Mouse (Mus musculus): ENCODE results near the gene Myo1f.

GRCm38 (mm10) chr17:33610548-33610947 lies 55.0 kb downstream of the Myo1f start:
- no peak for TF ChIP-seq POLR2AphosphoS2 (IDR thresholded peaks at IDR 0.05; ENCODE audit: low read length)
- no peak for TF ChIP-seq HCFC1 (IDR thresholded peaks at IDR 0.05; ENCODE audit: low read depth, low read length)
- TF ChIP-seq CTCF (IDR thresholded peaks at IDR 0.05 in 2 of 3, conservative IDR thresholded peaks at IDR 0.05 in 1 of 3; ENCODE audit: control insufficient read depth in 1 of 3, insufficient read depth in 1 of 3, low read depth in 2 of 3, low read length in 3 of 3, poor library complexity in 1 of 3, severe bottlenecking in 1 of 3), result no peak
- TF ChIP-seq NELFE (IDR thresholded peaks at IDR 0.05; ENCODE audit: low read depth, low read length), result no peak
- no peak for TF ChIP-seq MYC (IDR thresholded peaks at IDR 0.05; ENCODE audit: low read depth, low read length)
- no peak for TF ChIP-seq TCF12 (IDR thresholded peaks at IDR 0.05; ENCODE audit: low read depth, low read length)
- no peak for TF ChIP-seq USF2 (IDR thresholded peaks at IDR 0.05; ENCODE audit: borderline replicate concordance in 1 of 2, insufficient read depth in 1 of 2, low read depth in 1 of 2, low read length in 2 of 2)
- no peak for TF ChIP-seq CHD1 (IDR thresholded peaks at IDR 0.05; ENCODE audit: low read depth, low read length)
- TF ChIP-seq ELF1 (IDR thresholded peaks at IDR 0.05; ENCODE audit: low read depth, low read length), result no peak
- no peak for TF ChIP-seq GATA1 (IDR thresholded peaks at IDR 0.05; ENCODE audit: low read depth, low read length)
- no peak for TF ChIP-seq POLR2A (IDR thresholded peaks at IDR 0.05; ENCODE audit: control insufficient read depth in 1 of 2, insufficient read depth in 1 of 2, low read depth in 1 of 2, low read length in 2 of 2, poor library complexity in 1 of 2)

Data from MEL (cell line).